11 mouse cellular contexts compared by ENCODE assay signal in the genomic region with DNA sequence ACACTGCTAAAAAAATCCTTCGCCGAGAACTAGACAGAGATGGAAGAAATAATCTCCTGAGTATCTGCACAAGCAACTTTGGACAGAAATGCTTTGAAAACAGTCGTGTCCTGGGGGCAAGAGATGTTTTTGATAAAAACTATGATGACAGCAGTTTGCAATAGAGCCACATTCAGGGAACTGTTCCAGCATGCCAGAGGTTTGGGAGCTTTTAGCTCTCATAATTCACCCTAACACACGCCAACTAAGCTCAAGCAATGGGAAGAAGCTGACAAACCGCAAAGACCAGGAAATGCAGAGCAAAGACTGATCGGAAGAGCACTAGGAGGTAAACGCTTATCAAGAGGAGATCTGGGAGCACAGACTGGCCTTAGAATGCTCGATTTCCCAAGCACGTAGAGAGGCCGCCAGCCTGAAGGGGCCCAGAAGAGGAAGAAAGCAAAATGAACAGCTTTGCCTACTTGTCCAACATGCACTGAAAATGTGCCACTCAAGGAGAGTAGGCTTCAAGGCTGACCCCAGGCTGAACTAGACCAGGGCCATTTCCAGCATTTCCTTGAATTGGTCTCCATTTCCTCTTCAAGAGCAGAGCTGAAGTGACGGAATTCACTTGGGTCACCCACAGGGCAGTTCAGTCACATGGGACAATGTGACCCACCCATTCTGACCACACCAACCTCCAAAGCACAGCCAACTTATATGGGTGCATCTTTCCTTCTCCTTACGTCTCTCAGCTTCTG.
DNase-seq lines count a peak whose midpoint lies in the region; TF ChIP-seq lines count a peak whose summit lies in the region.
"Had no signal": no experiment of that assay in that cellular context is flagged by ENCODE, and none has a peak within 500 bp of the region (broad histone marks: within the 10 kb centered on the region; RNA-seq: fewer than 3 reads in every experiment).

No protein-coding gene starts in this region.

- DNase-seq in adrenal gland, adult (ENCODE audit: inconsistent age in 2 of 2, low spot score in 1 of 2): peak; percentile 18 to 58
- DNase-seq in adrenal gland, adult 18-20 months (ENCODE audit: low spot score in 2 of 2): no peak
- DNase-seq in adipocyte (ENCODE audit: low spot score): peak; percentile 7
- peak; percentile 75 for DNase-seq in kidney, adult 2 months
- DNase-seq in lung, adult 2 months: peak; percentile 6
- no peak for DNase-seq in cerebellum, postnatal 14 days
- no peak for DNase-seq in urinary bladder, postnatal 25 days (ENCODE audit: low spot score)
- DNase-seq in spleen, postnatal 10 days (ENCODE audit: low spot score in 2 of 2): no peak
- DNase-seq: cerebellum, adult 11-12 months had no signal

- H3K36me3 ChIP-seq in kidney, adult 2 months (ENCODE audit: control insufficient read depth, insufficient read depth, low read length): no peaks in the 10 kb centered on the region
- H3K36me3 ChIP-seq: forebrain, embryonic 12.5 days had no signal

- peak overlapping the region; percentile 83 for H3K27ac ChIP-seq in kidney, adult 2 months (ENCODE audit: insufficient read depth, low read depth, low read length)
- H3K27ac ChIP-seq: forebrain, embryonic 12.5 days had no signal

- no peaks in the 10 kb centered on the region for H3K4me1 ChIP-seq in kidney, adult 2 months (ENCODE audit: control insufficient read depth, insufficient read depth, low read length)
- peaks cover 11% of the 10 kb centered on the region; the same call in 1 of the 2 replicates for H3K4me1 ChIP-seq in lung, adult 2 months (ENCODE audit: control insufficient read depth, insufficient read depth, low read length)
- H3K4me1 ChIP-seq: forebrain, embryonic 12.5 days had no signal

- H3K4me3 ChIP-seq in kidney, adult 2 months (ENCODE audit: insufficient read depth, low read depth, low read length): no peak overlapping the region
- H3K4me3 ChIP-seq in lung, adult 2 months (replicated peaks; ENCODE audit: extremely low read depth, low read depth, low read length): no peak overlapping the region
- H3K4me3 ChIP-seq: forebrain, embryonic 12.5 days; megakaryocyte, embryonic 14.5 days had no signal

- no peaks in the 10 kb centered on the region for H3K27me3 ChIP-seq in kidney, adult 2 months (replicated peaks; ENCODE audit: control insufficient read depth, insufficient read depth, low read length)
- H3K27me3 ChIP-seq: forebrain, embryonic 12.5 days; megakaryocyte, embryonic 14.5 days had no signal

- WGBS in kidney, adult 2 months: 54% methylated on average over 12 of the region's 12 CpGs
- WGBS in lung, adult 2 months: 35% methylated on average over 12 of the region's 12 CpGs

- no peak for TF ChIP-seq POLR2A in kidney, adult 2 months (IDR thresholded peaks at IDR 0.05; ENCODE audit: low read depth, low read length)
- no peak for TF ChIP-seq POLR2A in lung, adult 2 months (IDR thresholded peaks at IDR 0.05; ENCODE audit: borderline replicate concordance, extremely low read depth, low read depth, low read length)

- no peak for TF ChIP-seq CTCF in kidney, adult 2 months (conservative IDR thresholded peaks at IDR 0.05; ENCODE audit: insufficient read depth, insufficient read length, low read depth, low read length)
- no peak for TF ChIP-seq CTCF in lung, adult 2 months (IDR thresholded peaks at IDR 0.05; ENCODE audit: insufficient read depth, low read length)

Comparison
In these comparisons a context has a peak if more than half of its experiments do, and no peak if none do; other contexts are left out.
1. DNase-seq: peak in adrenal gland, adult (2 of 2), adipocyte (single experiment), kidney, adult 2 months (single experiment) and lung, adult 2 months (single experiment); none in adrenal gland, adult 18-20 months (0 of 2), cerebellum, postnatal 14 days (0 of 2), urinary bladder, postnatal 25 days (single experiment) and spleen, postnatal 10 days (0 of 2).